Mouse (Mus musculus) CH12F3 (cell line): ENCODE measurements around the gene Dennd1a.

Experiments used
- in situ Hi-C: fragments of 300-500 bp; cut with MboI; formaldehyde crosslinking; loops from 2 replicates; pipeline ENCODE4 v1.14.3; 2020; ENCODE audit warnings: low sequenced_read_pairs

Dennd1a gene

DNA sequence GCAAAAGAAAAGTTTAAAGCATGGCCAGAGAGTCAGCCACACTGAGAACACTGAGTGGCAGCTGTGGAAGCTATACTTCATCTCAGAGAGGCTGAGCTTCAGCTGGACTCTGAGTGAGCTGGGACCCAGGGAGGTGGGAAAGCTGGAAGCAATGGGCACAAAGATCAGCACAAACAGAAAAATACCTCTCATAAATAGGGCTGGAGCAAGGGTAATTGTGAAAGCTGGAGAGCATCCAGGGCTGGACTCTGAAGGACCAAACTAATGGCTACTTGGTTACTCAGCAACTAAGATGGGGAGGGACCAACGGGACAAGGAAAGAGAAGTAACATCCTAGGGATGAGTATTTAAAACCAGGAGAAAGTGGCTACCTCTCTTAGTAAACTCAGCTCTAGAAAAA lies 225.0 kb downstream of the Dennd1a start:
- in situ Hi-C loops = no loop called here

DNA sequence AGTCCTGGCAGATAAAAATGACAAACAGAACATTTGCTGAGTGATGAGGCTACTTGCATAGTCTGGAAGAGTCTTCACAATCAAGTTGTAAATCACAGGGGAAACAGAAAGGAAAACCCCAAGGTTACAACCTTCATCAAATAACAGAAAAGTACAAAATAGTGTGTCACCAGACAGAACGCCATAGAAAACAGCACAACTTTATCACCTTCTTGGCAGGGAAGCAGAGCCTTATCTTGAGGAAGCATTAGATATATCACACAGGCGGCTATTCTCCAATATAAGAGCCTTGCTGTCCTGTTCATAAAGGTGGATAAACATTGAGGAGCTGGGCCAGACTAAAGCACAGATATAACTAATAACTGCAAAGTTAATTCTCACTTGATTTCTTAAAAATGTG lies 225.7 kb downstream of the Dennd1a start:
- in situ Hi-C loops = no loop called here

DNA sequence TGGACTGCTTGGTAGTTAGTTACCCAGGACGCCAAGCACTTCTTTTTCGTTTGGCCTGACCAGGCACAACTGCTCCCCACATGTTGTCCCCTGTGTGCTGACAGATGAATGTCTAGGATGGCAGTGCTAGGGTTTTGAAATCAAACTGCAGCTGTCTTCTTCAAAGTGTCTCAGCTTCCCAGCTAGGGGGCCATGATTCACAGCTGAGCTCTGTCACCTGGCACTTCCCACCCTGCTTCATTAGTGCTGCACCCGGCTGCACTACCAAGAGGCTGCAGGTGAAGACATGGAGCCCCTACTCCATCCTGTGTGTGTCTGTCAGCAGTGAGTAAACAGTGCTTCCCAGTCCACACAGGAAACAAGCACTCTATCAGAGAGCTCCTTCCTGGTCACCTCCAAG lies 234.8 kb downstream of the Dennd1a start:
- in situ Hi-C loops = no loop called here

DNA sequence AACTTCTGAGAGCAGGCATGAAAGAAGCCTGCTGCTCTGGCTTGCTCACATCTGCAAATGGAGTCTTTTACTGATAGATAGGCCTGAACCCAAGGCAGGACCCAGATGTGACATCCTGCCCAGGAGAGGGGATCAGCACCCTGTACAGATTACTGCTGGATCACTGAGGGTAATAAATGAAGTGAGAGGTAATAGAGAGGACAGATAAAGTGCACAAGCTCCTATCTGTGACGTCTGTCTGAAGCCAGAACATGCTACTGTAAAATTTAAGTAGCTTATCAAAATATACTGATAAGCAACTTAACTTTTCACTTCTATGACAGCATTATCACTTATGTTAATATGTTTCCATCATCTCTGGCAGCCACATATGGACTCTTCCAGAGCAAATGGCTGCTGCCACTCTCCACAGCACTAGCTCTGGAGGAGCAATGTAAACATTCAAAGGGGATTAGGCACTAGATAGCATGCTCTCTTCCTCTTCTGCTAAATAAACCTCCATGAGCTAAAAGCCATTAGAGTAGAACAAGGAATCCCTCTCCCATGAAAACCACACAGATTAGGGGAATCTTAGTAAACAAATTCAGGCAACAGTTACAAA lies 235.6 kb downstream of the Dennd1a start:
- in situ Hi-C loops = no loop called here

DNA sequence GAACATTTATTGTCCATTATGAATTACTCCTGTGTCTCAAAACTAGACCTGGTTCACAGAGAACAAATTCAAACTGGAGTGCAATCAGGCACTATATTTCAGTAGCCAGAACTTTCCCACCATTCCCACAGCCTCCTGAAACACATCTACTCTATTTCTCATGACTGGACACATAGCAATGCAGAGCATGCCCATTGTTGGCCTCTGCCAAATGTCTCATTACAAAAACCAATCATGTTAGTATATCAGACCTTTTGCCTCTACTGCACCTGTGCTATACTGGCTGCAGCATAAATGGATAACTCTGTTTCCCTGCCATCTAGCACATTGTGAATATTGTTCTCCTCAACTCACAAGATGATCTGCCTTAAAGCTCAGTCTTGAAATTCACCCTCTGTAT lies 238.2 kb downstream of the Dennd1a start:
- in situ Hi-C loops = no loop called here

DNA sequence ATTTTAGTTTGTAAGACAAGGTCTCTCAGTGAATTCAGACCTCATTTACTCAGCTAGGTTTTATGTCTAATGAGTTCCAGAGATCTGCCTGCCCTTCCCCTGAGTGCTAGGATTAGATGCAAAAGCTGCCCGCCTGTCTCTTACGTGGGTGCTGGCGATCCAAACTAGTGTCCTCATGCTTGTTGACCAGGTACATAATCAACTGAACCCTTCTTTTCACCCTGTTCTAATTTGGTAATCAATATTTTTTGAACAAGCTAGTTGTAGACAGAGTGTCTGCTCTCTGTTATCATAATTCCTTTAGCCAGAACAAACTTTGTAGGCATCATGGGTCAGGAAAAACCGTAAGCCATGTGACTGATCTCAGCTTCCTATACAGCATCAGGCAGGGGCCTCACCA lies 241.9 kb downstream of the Dennd1a start:
- in situ Hi-C loops = no loop called here

DNA sequence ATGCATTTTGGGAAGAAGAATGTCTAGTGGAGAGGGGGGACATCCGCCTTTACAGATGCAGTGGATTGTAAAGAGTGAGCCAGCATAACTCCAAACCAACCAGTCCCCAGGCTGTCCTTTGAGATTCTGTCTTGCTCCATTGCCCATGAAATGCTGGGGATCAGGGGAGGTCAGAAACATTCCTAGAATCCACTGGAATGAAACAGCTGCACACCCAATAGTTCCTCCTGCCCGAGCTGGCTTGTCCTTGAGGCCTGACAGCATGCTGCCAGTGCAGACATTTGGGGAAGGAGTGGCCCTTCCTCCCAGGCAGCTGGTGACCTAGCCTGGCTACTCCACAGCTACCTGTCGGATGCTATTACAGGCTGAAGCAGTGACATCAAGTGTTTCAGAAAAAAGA lies 246.3 kb downstream of the Dennd1a start:
- in situ Hi-C loops = no loop called here

DNA sequence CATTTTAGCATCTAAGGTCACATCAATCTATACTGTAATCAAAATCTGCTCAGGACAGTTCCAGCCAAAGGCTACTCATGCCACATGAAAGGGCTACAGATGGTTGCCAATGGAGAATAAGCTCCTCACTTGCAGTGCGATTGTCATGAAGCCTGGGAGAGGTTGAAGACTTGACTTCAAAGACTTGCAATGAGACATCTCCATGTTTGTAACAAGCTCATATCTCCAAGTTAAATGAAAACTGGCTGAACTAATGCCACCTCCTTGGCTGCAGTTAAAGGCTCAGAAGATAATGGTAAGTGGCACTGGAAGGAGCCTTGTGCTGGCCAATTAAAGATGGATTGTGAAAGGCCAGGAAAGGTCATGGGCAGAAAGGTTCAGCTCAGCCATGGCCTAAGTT lies 247.6 kb downstream of the Dennd1a start:
- in situ Hi-C loops = no loop called here

DNA sequence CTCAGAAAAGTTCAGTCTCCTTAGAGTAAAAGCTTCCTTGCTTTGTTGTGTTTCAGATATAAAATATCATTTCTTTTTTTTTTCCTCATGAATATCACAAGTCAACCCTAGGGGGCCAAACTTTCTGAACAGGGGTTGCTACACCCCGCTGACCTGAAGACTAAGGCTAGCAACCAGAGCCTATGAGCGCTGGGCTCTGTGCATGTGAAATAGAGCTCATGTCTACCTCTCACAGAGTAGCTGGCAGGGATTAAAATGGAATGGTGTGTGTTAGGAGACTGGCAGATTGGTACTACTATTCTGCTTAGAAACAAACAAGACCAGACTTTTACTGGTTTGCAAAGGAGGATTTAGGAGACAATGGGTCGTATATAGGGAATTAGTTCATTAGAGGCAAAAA lies 258.9 kb downstream of the Dennd1a start:
- in situ Hi-C loops = no loop called here

DNA sequence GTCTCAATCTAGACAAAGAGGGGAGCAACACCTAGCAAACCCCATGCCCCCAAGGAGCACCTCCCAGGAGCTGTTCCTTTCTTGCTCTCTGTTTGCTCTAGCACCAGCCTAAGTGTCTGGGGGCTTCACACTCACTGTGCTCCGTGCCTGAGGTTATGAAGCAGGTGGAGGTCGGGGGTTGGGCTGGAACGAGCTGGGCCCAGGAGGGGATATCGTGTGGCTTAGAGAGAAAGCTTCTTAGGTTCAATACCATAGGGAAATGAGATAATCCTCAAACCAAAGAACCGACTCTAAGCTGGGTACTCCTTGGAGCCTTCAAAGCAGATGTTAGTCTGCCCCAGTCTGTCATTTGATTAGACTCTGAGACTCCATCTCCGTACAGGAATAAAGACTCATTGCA lies 261.6 kb downstream of the Dennd1a start:
- in situ Hi-C loops = no loop called here

DNA sequence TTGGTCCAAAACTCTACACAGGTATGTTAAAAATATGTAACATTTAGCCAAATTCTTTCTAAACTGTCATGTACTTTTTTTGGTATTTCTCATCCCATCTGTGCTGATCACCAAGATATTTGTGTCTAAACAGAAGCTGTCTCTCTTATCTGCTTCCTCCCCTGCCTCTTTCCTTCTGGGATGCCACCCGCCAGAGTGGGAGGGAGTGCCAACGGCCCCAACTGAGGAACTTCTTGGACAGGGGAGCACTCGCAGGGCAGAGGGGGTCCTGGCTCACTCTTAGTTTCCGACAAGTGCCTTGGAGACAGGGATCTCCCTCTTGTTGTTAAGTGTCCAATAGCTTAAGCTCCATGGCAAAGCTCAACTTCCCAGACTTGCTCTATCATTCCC lies 263.5 kb downstream of the Dennd1a start:
- in situ Hi-C loops = no loop called here

DNA sequence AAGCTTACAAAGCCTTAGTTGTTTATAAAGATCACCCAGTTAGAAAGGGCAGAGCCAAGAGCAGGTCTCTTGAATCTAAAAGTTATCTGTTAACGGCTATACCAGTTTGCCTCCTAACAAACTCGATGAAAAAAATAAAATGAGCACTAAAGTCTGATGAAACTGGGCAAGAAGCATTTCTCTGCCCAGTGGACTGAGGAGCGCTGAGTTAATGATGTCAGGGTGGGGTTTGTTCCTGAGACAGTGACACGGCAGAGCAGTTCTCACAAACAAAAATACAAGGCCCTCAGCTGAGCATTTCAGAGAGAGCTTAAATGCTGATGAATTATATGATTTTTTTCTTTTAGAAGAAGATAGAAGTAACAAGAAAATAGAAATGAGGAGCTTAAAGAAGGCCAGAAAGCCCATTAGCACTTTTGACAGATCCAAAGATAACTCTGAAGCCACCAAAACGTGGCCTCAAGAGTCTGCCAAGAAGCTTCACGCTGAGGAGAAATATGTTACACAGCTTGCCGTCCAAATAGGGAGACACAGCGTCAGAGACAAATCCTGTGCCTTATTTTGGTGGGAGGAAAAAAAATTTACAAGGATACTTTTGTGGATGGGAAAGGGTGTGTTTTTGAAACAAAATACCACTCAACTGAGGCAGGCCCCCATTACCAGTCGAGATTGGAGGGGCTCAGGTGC lies 264.0 kb downstream of the Dennd1a start:
- in situ Hi-C loops = no loop called here

DNA sequence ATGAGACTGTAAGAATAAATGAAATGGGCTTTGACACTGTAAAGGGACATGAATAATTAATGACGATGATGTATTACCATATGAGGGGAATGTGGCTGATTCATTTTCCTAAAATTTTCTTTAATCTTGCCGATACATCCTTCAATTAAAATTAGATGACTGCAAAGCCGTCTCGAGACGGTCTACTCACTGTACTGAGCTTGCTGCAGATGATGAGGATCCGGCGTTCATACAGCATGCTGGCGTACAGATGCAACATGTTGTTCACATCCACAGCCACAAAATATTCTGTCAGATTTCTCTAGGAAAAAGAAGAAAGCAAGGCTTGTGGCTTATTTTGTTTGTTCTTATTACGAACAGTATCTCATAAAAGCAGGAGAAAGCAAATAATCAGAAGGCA lies 266.0 kb downstream of the Dennd1a start:
- in situ Hi-C loops = no loop called here

DNA sequence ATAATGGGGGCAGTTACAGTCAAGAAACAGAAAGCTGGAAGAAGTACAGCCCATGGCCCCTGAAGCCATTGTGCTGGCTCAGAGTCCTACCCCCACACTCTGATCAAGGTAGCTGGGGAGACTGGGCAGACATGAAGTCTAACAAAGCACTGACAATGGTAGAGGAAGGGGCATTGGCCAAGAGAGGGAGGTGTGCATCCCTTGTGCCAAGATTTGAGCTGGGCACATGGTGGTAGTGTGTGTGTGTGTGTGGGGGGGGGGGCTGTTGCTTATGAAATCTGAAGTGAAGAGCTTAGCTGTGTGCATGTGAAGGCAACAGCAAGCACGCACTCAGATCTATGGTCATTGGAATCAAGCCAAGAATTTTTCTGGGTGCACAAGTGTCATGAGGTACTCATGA lies 272.5 kb downstream of the Dennd1a start:
- in situ Hi-C loops = no loop called here

DNA sequence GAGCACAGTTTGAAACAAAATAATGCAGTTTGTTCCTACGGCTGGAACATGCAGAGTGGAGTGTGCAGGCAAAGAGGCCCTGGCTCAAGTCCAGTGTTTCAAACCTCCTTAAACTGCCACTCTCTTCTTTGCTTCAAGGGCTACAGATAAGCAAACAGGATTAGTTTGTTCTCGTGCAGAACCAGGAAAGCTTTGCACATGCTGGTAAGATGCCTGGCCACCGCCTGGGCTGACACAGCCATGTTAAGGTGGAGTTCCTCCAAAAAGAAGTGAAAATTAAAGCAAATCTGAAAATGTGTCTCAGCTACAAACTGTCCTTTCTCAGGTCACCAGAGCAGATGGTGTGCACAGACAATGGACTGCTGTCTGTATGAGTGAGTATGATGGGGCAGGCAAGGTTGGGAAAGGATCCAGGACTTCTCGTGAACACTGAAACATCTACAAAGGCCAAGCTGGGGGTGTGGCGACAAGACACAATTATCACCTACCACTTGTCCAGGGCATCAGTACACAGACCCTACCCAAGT lies 273.3 kb downstream of the Dennd1a start:
- in situ Hi-C loops = no loop called here

DNA sequence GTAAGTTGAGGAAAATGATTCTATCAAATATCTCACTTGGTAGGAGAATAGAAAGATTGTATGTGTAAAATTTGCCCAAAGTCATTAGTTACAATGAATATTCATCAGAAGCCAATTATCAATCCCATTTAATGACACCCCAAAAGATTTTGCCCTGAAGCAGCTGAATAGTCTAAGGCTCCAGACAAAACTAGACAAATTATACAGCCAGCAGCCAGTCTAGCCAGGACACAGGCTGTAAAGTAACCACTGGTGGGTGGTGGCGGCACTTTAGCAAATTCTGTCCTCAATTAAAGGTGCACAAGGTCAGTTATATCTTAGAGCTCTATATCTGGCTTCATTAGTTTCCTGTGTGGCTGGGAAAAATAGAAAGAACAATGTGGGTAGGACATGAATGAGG lies 280.0 kb downstream of the Dennd1a start:
- in situ Hi-C loops = no loop called here

DNA sequence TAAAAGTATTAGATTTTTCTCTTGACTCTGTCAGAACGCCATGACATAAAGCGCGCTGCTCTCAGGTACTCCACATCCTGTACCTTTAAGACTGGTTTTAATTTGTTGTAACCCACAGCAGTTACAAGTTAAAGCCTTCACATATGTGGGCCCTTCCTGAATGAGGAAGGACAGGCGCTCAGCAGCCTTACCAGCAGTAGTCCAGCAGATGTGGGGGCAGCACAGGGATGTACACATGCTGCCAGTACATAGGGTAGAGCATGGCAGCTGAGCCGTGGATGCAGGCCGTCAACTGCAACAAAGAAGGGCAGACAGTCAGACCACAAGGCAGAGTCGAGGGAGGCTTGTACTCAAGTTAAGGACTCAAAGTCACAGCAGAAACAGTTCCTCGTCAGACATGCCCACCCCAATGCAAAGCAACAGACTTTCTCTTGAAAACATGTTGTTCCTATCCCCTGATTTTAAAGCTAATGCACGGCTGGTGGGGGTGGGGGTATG lies 284.0 kb downstream of the Dennd1a start:
- in situ Hi-C loops = no loop called here

DNA sequence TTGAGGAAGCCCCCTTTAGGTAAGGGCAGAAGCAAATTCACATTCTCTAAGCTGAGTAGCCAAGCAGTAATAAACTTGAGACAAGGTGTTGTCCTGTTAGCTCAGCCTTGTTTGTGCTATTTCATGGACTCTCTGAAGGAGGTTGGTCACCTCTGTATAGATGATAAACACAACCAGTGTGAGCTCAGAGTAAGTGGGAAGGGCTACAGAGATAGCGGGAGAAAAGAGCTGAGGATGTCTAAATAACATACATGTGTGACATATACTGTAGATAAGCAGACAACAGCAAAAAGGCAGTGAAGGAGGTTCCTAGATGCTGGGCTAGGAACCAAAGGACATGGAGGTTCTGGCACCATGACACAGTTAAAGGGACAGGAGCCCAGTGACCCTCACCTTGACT lies 286.2 kb downstream of the Dennd1a start:
- in situ Hi-C loops = no loop called here

DNA sequence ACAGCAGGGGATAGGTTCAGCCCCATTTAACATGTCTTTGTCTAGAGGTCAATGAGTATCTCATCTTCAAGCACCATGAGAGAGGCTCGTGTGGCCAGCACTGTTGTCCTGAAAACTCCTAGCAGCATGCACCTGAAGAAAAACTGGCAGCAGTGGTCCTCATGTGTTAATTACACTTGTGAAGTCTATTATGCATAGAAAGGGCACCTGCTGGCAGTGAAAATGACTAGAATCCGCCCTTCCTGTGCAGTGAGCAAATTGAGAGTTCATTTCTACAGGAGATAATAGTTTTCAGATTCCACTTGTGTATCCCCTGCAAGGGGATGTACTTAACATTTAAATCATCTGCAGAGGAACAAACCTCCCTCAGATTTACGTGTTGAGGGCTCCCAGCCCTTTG lies 289.2 kb downstream of the Dennd1a start:
- in situ Hi-C loops = no loop called here

DNA sequence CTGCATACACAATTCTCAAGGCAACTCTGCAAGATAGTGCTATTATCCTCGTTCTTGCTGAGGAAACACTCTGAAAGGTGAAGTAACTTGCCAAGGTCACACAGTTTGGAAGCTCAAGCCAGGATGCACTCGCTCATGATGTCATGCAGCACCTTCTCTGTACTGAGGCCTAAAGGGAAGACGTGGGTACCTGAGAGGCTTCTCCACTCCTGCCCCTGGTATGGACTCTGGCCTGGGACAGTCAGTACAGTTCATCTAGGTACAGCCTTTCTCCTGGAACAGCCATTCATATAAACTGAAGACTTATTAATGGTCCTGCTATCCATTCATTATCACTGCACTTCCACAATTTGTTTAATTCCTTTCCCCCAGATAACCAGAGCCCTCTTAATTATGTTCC lies 298.1 kb downstream of the Dennd1a start:
- in situ Hi-C loops = no loop called here

DNA sequence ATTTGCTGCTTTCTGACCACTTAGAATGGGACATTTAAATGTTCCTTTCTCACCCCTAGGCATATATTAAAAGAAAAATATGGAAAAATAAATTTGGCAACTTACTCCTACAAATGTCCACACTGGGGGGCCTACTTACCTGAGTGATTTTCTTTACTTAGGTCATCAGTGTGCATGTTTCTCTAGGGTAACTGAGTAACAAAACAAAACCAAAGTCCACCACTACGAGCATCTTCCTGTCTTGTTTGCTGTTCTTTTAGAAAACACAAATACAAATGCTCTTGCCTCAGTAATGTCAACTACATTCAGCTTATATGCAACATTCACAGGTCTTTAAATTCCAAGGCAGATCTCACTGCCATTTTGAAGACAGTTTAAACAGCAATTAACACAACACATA lies 298.9 kb downstream of the Dennd1a start:
- in situ Hi-C loops = no loop called here

DNA sequence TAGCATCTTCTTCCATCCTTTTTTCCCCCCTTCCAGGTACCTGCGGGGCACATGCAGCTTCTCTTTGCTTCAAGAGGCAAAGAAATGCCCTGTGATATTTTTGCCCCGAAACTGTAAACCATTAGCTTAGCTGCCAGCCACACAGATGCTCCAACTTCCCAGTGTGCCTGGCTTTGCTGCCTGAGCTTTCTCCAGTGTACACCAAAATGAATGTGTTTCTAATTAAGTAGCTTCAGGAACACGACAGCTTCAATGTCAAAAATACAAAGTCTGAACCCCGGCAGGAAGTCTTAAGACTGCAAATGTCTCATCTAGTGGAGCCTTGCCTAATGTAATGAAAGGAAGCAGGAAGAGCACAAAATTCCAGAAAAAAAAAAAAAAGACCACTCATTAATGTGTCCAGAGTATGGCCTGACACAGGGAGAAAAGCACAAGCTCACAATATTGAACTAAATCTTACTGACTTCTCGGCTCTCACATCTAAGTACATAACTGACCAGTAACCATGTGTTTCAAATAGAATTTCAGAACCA lies 301.4 kb downstream of the Dennd1a start:
- in situ Hi-C loops = no loop called here
